Mouse (Mus musculus): ENCODE measurements around the gene Abhd17c.

Abhd17c gene

DNA sequence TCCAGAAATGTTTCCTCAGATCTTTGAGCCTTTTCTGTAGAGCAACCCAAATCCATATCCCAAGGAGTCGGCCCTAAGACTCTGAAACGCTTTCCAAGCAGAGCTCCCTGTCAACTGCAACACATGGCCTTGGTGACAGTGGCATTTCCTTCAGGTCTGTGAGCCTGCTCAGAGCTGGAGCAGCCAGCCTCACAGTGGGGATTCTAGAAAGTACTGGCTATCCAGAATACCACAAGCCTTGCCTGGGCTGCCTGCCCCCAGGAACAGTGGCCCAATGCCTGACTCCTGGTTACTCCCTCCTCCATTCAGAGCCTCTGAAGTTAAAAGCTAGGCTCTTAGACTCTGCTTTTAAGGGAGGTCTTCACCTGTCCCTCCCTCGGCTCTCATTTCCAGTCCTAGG is 77.8 kb downstream of the Abhd17c start:
- no peak for DNase-seq (ENCODE audit: low spot score)

DNA sequence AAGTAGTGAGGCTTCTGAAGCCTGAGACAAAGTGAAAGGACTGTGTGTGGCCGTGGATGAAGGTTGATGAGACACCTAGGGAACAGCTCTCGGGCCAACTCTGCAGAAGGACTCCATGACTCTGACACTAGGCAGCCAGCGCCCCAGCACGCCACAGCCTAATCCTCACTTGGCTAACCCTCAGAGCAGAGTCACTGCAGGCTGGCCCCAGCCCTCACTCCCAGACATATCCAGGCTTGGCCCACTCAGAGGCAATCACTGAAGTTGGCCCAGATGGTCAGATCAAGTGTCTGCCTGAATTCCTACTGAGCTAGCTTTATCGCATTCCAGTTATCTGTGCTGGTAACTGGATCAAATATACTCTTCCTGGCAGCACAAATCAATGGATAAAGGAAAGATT is 82.8 kb downstream of the Abhd17c start:
- DNase-seq (ENCODE audit: low spot score): no peak

- no peak for DNase-seq (ENCODE audit: low spot score)
Observed at GRCm38 (mm10) chr7:84059799-84060198, 91.9 kb downstream of the Abhd17c start.
